Mouse (Mus musculus) frontal cortex, postnatal 25 days (tissue): ENCODE measurements around the gene Nalcn.
"Not testable (repeated sequence)": the region's sequence is repeated elsewhere in the genome, so short reads cannot be mapped to it uniquely, and the experiment has no call there.

Experiments used
- DNase-seq, 2 experiments: peaks; one replicate each; pipeline ENCODE4 v3.0.0; 2022; ENCODE audit warnings: low spot score in 2 of 2

The Nalcn gene

GRCm38 (mm10) chr14:123626501-123627179, at the start of gene Nalcn:
Nalcn (minus strand) TSS chr14:123627144.
- DNase-seq = peak; percentile 52 to 56

DNA sequence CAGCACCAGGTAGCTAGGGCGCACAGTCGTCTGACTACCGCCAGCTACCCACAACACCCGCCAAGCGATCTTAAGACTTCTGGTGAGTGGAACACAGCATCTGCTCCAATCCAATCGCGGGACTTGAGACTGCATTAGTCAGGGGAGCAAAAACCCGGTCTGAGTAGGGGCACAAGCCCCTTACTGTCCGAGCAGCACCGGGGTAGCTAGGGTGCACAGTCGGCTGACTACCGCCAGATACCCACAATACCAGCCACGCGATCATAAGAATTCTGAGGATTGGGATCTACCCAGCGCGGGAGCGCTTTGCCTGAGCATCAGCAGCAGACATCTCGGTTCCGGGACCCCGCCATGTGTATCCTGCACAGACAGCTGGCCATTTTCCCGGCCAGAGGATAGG, 44.1 kb upstream of the Nalcn start:
- DNase-seq = not testable (repeated sequence)

- no peak for DNase-seq
These were observed 37.5 kb upstream of the Nalcn start for GRCm38 (mm10) chr14:123664451-123664850.

DNA sequence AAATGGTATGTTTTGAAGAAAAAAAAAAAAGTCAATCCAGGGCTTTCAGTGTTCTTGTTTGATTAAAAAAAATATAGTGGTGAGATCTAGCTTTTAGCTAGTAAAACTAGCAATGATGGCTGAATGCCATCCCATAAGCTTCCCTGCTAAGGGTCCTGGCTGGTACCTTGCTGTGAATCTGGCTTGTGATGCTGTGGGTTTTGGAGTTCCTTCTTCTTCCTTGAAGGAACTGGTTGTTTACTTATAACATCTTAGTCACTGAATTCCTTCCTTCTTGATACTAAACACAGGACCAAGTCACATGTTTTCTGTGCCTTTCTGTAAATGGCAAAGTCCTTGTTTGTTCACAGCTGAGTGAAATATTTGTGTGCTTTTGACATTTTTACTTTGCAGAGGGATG, 36.3 kb upstream of the Nalcn start:
- no peak for DNase-seq

DNA sequence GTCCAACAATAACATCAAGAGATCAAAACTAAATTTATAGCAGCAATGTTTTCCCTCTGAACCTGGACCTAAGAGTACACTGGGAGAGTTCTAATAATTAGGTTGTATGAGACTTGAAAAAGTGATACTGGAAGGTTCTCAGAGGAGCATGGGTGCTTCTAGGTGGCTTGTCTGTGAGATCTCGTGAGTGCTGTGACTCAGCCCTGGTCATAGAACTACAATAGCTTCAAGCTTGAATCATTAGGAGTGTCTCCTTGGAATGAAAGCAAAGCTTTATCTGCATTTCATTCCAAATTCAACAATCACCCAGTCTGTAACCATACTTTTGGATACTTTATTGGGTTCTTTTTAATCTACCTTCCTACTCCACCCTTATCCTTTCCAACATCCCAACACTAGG, 35.4 kb upstream of the Nalcn start:
- no peak for DNase-seq

DNA sequence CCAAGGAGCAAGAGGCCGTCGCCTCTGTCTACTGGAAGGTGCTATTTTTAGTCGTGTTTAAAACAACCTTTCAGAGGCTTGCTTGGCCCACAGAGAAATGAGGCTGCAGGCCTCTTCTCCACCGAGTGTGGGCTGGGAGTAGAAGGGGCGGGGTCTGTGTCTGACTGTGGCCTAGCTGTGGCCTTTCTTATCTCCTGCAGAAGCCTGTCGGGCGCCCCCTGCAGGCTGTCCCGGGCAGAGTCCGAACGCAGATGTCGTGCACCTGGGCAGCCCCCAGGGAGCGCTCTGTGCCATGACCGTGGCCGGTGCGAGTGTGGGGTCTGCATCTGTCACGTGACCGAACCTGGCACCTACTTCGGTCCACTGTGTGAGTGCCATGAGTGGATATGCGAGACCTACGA, 34.1 kb upstream of the Nalcn start:
- peak; percentile 14 to 33 for DNase-seq

DNA sequence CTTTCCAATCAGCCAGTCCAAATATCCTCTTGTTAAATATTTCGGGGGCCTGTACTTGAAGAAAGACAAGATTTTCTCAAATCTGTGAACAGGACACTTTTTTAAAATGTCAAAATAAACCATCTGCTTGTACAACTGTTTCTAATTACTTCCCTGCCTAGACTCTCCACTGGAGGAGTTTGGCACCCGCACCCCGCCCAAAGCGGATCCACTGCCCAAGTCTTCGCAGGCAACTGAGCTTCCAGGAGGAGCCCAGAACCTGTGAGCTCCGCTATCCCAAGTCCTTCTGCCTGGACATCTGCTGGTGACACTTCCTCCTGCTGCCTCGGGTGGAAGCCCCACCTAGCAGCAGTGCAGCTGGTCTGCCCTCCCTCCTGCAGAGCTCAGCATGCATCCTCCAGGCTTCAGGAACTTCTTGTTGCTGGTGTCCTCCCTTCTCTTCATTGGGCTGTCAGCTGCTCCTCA, 33.0 kb upstream of the Nalcn start, which contains the start of gene Itgbl1:
Itgbl1 (plus strand) TSS at position 51 of the 465 bp plus-strand sequence.
- DNase-seq = peak in 1 of 2 experiments; percentile 16

GRCm38 (mm10) chr14:123627180-123627562, 227 bp upstream of the Nalcn start:
- no peak for DNase-seq

DNA sequence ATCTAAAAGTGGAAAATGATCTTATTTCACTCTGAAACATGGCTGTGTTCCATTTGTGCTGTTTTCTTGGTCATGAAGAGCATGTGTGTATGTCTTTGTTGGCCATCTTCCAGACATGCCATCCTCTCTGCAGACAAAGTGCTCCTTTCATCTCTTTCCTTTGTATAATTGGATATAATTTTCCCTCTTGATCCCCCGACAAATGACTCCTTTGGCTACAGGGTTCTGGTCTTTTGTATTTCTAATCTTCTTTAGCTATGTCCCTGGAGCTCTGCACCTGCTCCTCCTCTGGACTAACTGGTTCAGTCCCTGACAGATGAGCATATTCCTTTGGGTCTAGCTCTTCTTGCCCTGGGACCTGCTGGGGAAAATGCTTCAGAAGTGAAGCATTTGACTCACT, 4.0 kb downstream of the Nalcn start:
- no peak for DNase-seq

- DNase-seq = no peak
These were observed 31.7 kb downstream of the Nalcn start for GRCm38 (mm10) chr14:123595265-123595664.

DNA sequence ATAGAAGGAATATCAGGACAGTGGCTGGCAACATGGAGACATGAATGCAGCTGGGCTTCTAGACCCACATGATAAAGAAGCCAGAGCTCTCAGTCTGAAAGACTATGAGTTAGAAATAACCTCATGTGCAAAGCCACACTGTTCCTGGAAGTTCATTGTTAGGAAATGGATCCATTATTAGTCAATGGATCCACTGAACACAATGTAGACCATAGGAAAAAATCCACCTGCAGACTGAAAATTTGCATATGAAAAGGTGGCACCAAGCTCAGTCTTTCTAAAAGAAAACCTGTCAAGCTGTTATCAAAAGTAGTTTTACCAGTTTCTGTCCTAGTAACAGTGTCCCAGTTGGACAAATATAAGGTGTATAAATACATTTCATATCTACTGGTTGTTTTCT, 39.5 kb downstream of the Nalcn start:
- no peak for DNase-seq

DNA sequence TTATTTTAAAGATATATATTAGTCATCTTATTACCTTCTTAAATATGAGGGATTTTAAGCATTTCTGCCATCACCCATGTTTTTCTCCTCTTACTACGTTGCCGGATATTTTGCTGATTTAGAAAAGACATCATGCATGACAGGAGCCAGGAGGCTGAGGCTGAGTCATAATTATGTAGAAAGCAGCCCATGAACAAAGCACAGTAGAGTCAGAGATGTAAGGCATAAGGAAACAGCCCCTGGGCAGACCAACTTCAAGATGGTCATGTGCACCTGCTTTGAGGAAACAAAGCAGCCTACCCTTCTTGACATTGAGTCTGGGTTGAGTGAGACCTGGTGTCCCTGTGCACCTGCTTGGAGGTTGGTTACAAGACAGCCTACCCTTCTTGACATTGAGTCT, 44.5 kb downstream of the Nalcn start:
- DNase-seq = no peak

DNA sequence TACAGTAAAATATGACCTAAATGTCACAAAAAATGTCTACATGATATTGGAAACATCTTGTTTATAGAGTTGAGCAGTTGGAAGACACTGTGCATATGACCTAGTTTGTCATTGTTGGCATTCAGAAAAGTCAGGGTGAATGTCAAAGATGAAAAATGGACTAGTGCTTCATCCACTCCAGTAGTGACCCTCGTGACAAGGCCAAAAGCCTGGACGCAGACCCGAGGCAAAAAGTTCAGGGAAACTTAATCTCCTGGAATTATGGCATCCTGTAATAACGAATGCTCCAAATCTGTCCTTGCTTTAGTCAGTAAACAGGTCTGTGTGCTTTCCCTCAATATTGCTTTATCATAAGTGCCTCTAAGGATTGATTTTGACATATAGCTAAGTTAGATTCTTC, 51.6 kb downstream of the Nalcn start:
- DNase-seq = no peak

- no peak for DNase-seq
These were observed 52.0 kb downstream of the Nalcn start for GRCm38 (mm10) chr14:123574936-123575335.

DNA sequence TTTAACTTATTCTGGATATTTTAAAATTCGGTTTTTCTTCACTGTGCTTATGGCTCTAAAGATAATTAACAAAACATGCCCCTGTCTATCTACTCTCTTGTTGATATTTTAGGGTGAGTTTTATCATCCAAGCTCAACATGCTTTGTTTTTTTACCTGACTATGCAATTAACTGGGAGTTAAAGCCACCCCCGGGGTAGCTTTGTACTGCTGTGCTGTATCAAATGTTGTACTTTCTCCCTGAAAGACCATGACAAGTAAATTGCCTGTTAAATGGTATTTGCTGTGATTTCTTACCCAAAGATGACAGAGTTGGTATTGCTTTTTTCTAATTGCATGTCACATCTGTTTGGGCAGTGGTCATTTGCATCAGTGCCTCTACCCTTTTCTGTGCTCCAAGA, 60.3 kb downstream of the Nalcn start:
- DNase-seq = no peak

- DNase-seq = no peak
These were observed 71.4 kb downstream of the Nalcn start for GRCm38 (mm10) chr14:123555533-123555932.

GRCm38 (mm10) chr14:123554936-123555335, 72.0 kb downstream of the Nalcn start:
- DNase-seq = no peak

GRCm38 (mm10) chr14:123542362-123542761, 84.6 kb downstream of the Nalcn start:
- no peak for DNase-seq

GRCm38 (mm10) chr14:123535636-123536035, 91.3 kb downstream of the Nalcn start:
- DNase-seq = no peak

DNA sequence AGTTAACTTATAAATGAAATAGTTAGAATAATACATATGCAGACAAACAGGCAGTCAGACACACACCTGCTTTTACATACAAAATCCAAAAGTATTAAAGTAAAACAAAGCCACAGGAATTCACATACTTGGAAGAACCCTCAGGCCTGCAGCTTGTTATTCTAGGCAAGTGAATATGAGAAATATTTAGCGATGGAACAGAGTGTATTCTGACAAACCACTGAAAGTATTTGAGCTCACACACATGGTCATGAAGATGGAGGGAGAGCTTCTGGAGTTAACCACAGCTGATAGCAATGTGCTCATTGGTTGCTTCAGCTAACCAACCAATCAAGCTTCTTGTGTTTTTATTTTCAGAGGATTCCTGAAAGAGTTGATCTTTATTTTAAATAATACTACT, 93.9 kb downstream of the Nalcn start:
- no peak for DNase-seq

DNA sequence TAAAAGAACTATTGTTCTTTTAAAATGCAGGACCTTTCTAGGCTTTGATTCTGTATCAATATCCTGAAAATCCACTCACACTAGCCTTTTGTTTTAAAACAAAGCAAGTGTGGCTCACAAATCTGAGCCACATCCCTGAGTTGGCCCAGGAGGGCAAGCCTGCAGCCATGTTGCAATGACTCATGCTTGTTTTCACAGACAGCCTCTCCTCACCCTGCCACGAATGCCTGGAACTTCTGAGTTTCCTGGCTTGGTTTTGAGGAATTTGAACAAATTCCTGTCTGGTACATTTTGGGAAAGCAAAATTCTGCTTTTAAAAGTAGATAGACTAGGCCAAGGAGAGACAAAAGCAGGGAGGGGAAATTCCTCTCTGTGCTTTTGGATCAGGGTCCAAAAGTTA, 95.7 kb downstream of the Nalcn start:
- no peak for DNase-seq

GRCm38 (mm10) chr14:123529143-123529542, 97.8 kb downstream of the Nalcn start:
- no peak for DNase-seq

DNA sequence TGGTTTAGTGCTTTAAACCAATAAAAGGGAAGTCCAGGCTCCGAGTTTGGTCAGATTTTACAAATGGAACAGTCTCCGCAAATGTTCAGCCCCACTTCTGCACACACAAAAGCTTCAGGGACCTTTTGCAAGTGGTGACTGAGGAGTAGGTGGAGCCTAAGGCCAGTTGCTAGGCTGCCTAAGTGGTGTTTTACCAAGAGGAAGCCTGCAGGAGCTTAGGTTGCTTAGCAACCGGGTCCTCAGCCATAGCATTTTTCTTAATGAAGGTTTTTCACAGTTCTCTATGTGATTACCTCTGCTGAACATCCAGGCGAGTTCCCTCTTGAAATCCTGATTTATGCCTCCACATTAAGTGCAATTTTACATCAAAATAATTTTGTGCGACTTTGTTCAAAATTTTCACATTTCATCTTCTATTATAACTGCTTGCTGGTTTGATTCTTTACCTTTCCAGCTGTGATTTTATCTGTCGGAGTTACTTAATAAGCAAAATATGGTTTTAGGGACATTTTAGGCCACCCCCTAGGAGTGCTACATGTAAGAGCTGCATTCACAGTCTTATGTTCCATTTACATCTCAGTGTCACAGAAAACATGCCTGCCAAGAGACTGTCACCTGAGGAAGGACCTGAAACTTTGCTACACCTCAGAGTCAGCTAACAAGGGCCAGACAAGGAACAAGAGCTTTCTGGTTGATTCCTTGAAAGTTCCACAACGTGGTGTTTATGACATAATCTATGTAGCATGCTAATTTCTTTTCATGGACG, 113.4 kb downstream of the Nalcn start:
- peak in 1 of 2 experiments; percentile 26 for DNase-seq
